Mouse (Mus musculus) ES-Bruce4 (cell line): ENCODE data around the gene Cdcp2.

Experiments
- CTCF ChIP-seq: IDR thresholded peaks from one replicate; pipeline ENCODE4 v1.8.1; 2011; ENCODE audit warnings: low read depth, low read length
- EP300 ChIP-seq: IDR thresholded peaks from 2 replicates; pipeline ENCODE4 v1.6.1; 2011; ENCODE audit warnings: low read depth, low read length; ENCODE audit not compliant: insufficient read depth

GRCm38 (mm10) chr4:107106777-107107176, 10.1 kb downstream of the Cdcp2 start:
- TF ChIP-seq CTCF = no peak
- TF ChIP-seq EP300 = no peak
